Mouse (Mus musculus) erythroid progenitor cell, adult 5-6 weeks (primary cell): Measurements from ENCODE around the gene Fzr1. TPM values are rescaled to one million over a fixed set of nuclear protein-coding genes. Genes with fewer than 3 reads are reported as not detected.

ENCODE experiments used
- ATAC-seq: replicated peaks from 2 replicates; pipeline ENCODE4 v1.8.0; 2016; ENCODE audit warnings: moderate number of reproducible peaks, mild to moderate bottlenecking, moderate TSS enrichment, inconsistent platforms; ENCODE audit not compliant: poor library complexity, low FRiP score, severe bottlenecking
- total RNA-seq, 2 experiments: library from RNA; stranded (forward) in 1 of 2; stranded (reverse) in 1 of 2; fragments of 150-400 nt in 1 of 2; fragments of 186-747, 209-891 nt in 1 of 2; gene quantifications; 2 replicates each; pipeline versions ENCODE4 v1.2.3 to v1.2.4; 2015 to 2017; ENCODE audit warnings: low replicate concordance in 2 of 2

Fzr1 gene
- total RNA-seq (2015; ENCODE audit: low replicate concordance): 235 and 246 TPM in 2 replicates
- total RNA-seq (2017; ENCODE audit: low replicate concordance): 247 and 266 TPM in 2 replicates

- no peak for ATAC-seq
These were observed at the start of gene Fzr1 for GRCm38 (mm10) chr10:81377793-81378552. Fzr1 (minus strand) TSS chr10:81378516.

- ATAC-seq: no peak
These were observed 49.6 kb upstream of the Fzr1 start for GRCm38 (mm10) chr10:81427804-81428506.

- ATAC-seq: no peak
These were observed 49.0 kb upstream of the Fzr1 start for GRCm38 (mm10) chr10:81427327-81427726.

- ATAC-seq: peak; percentile 47; the same call in 1 of the 2 replicates
These were observed 48.6 kb upstream of the Fzr1 start for GRCm38 (mm10) chr10:81426897-81427296.

GRCm38 (mm10) chr10:81426081-81426671 lies 47.9 kb upstream of the Fzr1 start:
- no peak for ATAC-seq

GRCm38 (mm10) chr10:81425236-81425850 lies 47.0 kb upstream of the Fzr1 start:
- ATAC-seq: no peak

- ATAC-seq: no peak
These were observed 46.1 kb upstream of the Fzr1 start for GRCm38 (mm10) chr10:81424246-81425051.

GRCm38 (mm10) chr10:81423476-81424245 lies 45.3 kb upstream of the Fzr1 start:
- ATAC-seq: no peak

GRCm38 (mm10) chr10:81422661-81423217 lies 44.4 kb upstream of the Fzr1 start:
- ATAC-seq: no peak

GRCm38 (mm10) chr10:81422191-81422590 lies 43.9 kb upstream of the Fzr1 start:
- no peak for ATAC-seq

GRCm38 (mm10) chr10:81421797-81422100 lies 43.4 kb upstream of the Fzr1 start:
- no peak for ATAC-seq

- ATAC-seq: no peak
These were observed 42.9 kb upstream of the Fzr1 start for GRCm38 (mm10) chr10:81421041-81421796.

GRCm38 (mm10) chr10:81420191-81420767 lies 42.0 kb upstream of the Fzr1 start:
- ATAC-seq: no peak

- ATAC-seq: no peak
These were observed 41.0 kb upstream of the Fzr1 start for GRCm38 (mm10) chr10:81419111-81419928.

GRCm38 (mm10) chr10:81418216-81419070 lies 40.1 kb upstream of the Fzr1 start:
- no peak for ATAC-seq
